Mouse (Mus musculus) left cerebral cortex, postnatal 36 days (tissue): ENCODE data around the gene Ccl22. TPM values are rescaled to one million over a fixed set of nuclear protein-coding genes. Genes with fewer than 3 reads are reported as not detected.

Experiments
- DNase-seq, 2 experiments: peaks; one replicate each; pipeline ENCODE4 v3.0.0; 2021 to 2022; ENCODE audit warnings: low spot score in 2 of 2, mixed read lengths in 1 of 2
- intact Hi-C: fragments of 180-260 bp; cut with DNase I; formaldehyde crosslinking; loops from one replicate; pipeline ENCODE4 v1.15.1; 2025
- total RNA-seq, 2 experiments: library from RNA; stranded (reverse); gene quantifications; 2 replicates each; pipeline ENCODE4 v1.2.3; 2021

The Ccl22 gene
- total RNA-seq, 2 experiments from 2014 or later, result 0.17 TPM; not detected in 1

DNA sequence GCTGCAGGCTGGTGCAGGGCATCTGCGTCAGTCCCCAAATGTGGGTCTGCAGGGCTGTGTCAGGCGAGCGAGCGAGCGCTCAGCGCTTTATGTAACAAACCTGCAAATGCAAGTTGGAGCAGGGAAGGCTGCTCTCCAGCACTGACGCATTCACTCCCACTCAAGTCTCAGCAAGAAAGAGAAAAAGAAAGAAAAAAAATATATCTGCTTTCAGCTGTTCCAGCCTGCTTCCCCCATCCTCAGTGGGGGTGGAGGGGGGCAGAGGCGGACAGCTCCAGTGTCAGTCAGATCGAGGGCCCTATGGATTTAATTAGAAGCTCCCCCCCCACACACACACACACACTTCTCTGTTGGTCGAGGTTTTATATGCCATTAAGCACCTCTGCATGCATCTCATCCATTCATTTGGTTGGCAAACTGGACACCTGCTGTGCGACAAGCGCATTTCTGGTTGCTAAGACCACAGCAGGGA, 28.3 kb downstream of the Ccl22 start:
- peak; percentile 80 to 86 for DNase-seq
- intact Hi-C loops, result loop anchor here (5.0 kb wide), 1 partner anchor 39 kb away; the partner anchor contains the start of gene Ccl17

- intact Hi-C loops, result loop anchor here (5.0 kb wide), 1 partner anchor 38 kb away; the partner anchor contains the start of gene Ccl17
- DNase-seq, result peak in 1 of 2 experiments; percentile 37
These were observed 29.2 kb downstream of the Ccl22 start for GRCm38 (mm10) chr8:94774601-94775000.

- peak in 1 of 2 experiments; percentile 6 for DNase-seq
- intact Hi-C loops, result no loop called here
These were observed 31.0 kb downstream of the Ccl22 start for GRCm38 (mm10) chr8:94776346-94776745.

GRCm38 (mm10) chr8:94778036-94778435, 32.6 kb downstream of the Ccl22 start:
- intact Hi-C loops, result no loop called here

DNA sequence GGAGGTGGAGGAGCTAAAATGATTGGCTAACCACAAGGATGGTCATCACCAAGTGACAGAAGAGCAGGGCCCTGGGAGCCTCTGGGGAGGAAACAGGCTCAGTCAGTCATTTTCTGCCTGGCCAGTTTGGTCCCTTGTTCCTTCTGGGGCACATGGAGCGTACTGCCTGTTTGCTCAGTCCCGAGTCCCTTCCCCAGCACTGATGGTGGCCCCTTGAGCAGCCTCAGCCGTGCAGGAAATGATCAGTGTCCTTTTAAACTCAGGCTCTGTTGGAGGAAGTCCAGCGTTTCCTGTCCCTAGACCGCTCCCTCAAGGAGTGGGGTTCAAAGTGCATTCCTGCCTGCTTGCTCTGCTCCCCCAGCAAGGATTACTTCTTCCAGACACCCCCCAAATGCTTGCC, 33.1 kb downstream of the Ccl22 start:
- DNase-seq, result no peak
- intact Hi-C loops, result no loop called here

More at GRCm38 (mm10) chr8:94778036-94778435, 32.6 kb downstream of the Ccl22 start:
- peak in 1 of 2 experiments; percentile 9 for DNase-seq

GRCm38 (mm10) chr8:94778895-94779533, 33.6 kb downstream of the Ccl22 start:
- DNase-seq, result no peak
- intact Hi-C loops, result no loop called here

GRCm38 (mm10) chr8:94779534-94780294, 34.3 kb downstream of the Ccl22 start:
- no peak for DNase-seq
- intact Hi-C loops, result no loop called here

GRCm38 (mm10) chr8:94780491-94781154, 35.2 kb downstream of the Ccl22 start:
- intact Hi-C loops, result no loop called here
- no peak for DNase-seq

DNA sequence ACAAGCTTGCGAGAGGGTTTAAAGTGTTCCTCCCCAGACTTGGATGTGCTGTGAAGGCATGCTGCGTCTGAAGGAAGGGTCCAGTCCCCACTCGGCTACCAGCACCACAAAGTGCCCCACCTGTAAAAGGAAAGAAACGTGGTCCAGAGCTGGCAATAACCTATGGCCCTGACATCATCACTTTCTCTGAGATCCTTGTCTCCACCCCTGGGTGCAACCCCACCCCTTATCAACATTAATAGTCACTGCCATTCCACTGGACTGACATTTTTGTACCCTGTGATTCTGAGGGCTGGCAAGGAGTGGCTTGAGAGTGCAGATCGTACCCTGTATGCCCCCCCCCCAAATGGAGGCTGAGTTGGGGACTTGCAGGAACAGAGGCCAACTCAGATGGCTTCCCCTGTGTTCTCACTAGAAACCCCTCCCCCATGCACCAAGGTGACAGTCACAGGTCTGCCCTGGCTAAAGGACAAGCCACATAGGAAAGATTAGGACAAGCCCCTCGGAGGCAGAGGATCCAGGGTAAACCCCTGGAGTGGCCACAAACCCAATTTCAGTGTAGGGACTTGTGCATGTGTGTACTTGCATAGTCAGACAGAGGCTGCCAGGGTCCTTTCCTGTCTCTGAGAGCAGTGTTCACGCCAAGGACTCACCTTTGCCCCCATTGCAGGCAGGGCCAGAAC, 35.9 kb downstream of the Ccl22 start:
- intact Hi-C loops, result no loop called here
- no peak for DNase-seq

- DNase-seq, result no peak
- intact Hi-C loops, result no loop called here
These were observed 36.4 kb downstream of the Ccl22 start for GRCm38 (mm10) chr8:94781838-94782235.

DNA sequence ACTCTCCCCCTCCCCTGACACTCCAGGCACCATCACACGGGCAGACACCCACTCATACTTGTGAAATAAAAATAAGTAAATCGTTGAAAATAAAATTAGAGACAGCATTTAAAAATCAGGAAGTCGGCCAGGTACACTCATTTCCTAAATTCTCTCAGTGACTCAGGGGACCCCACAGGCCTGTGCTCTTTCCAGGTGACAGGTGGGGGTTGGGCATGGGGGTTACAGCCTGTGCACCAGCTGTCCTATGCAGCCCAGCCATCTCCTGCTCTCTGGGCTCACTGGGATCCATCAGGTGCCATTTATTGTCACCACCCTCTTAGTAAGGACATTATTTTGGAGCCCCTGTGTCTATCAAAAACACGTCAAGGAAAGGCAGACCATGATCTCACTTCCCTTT, 38.5 kb downstream of the Ccl22 start:
- DNase-seq, result no peak
- intact Hi-C loops, result no loop called here

DNA sequence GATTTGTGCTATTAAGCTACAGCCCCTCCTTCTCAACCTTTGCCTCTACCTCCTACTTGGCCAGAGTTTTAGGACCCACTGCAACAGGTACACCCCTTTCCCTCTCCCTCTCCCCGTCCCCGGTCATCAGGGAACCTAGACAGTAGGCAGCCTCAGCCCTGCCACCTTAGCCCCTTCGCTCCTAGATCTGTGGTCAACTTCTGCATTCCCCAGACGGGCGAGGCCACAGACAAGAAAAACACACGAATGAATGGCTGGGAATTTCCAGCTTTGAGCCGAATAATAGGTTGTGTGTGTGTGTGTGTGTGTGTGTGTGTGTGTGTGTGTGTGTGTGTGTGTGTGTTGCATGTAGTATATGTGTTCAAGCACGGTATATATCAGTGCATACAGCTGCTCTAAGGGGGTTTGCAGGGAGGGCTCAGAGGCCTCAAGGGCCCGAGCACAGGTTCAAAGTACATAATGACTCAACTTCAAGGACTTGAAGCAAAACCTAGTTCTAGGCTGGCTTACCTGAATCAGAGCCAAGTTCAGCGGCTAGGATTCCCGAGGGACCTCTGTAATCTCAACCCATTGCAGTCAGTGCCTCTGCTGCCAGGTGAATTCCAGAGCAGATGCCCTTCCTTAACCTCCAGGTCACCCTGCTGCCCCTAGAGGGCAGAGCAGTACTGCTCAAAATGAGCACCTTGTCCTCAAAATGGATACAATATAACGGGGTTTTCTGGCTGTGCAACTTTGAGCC, 40.0 kb downstream of the Ccl22 start:
- DNase-seq, result peak in 1 of 2 experiments; percentile 18
- intact Hi-C loops, result no loop called here

- intact Hi-C loops, result no loop called here
These were observed 40.7 kb downstream of the Ccl22 start for GRCm38 (mm10) chr8:94785995-94786595.

GRCm38 (mm10) chr8:94787524-94788501, 42.4 kb downstream of the Ccl22 start:
- DNase-seq, result peak in 1 of 2 experiments; percentile 5
- intact Hi-C loops, result no loop called here

More at GRCm38 (mm10) chr8:94785995-94786595, 40.7 kb downstream of the Ccl22 start:
- no peak for DNase-seq

DNA sequence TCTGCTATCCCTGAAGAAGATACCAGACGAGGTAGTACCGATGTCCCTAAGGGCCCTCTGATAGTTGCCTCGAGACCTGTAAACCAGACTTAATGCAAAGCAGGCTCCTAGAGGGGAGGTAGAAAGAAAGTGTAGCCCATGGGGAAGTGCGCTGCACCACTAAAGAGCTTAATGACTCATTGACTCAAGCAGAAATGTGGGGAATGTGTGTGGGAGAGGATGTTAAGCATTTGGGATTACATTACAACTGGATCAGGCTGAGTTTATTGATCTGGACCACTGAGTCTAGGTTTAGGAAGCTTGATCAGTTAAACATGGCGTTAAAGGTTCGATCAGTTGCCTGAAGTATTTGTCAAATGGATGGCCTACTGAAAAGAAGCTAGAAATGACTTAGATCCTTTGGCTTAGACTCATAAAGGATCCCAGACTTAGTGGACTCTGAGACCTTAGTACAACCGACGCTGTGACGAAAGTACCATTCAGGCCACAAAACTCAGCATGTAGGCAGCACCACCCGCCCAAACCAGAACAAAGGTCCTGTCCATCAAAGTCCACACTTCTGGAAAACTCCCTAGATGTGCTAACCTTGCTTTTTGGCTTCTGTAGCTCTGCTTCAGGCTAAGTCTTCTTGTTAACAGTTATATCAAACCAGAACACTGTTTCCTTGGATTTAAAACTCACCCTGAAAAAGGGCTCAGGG, 44.0 kb downstream of the Ccl22 start:
- DNase-seq, result no peak
- intact Hi-C loops, result no loop called here

DNA sequence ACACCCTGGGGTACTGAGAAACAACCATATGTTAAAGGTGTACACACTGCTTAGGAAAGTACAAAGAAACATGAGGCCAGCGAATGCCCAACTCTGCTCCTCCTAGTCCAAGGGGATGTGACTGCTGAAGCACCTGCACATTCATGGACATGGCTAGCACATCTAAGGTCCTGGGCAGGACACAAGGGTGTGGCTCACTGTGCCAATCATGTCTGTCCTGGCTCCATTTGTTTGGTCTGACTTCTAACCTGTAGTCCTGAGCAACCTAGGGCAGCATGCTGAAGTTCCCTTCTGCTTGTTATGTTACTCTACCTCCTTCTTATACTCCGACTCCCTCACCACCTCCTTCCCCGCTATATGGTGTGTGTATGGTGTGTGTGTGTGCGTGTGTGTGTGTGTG, 49.0 kb downstream of the Ccl22 start:
- no peak for DNase-seq
- intact Hi-C loops, result no loop called here

GRCm38 (mm10) chr8:94794782-94795181, 49.4 kb downstream of the Ccl22 start:
- no peak for DNase-seq
- intact Hi-C loops, result no loop called here
